Mouse (Mus musculus) spleen, postnatal 36 days (tissue): ENCODE data around the gene Ube2t.

ENCODE experiments used
- DNase-seq, 2 experiments: peaks; one replicate each; pipeline ENCODE4 v3.0.0; 2022; ENCODE audit warnings: low spot score in 2 of 2, mixed read lengths in 1 of 2

Gene Ube2t

GRCm38 (mm10) chr1:134995437-134995836, 33.1 kb downstream of the Ube2t start:
- DNase-seq: no peak

DNA sequence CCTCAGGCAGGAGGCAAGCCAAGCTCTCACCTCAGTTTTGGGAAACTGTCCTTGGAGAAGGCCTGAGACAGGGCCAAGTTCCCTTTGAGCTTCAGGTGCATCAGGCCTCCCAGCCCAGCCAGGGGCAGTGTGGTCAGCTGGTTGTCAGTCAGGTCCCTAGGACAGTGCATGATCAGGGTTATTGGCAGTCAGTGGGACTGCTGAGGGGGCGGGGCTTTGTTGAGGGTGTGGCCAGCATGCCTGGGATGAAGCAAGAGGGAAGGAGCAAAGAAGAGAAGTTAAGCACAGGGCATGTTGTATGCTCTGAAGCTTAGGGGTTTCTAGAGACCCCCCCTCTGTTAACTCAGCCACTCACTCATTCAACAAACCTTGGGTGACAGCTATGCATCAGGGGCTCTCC, 33.6 kb downstream of the Ube2t start:
- no peak for DNase-seq

DNA sequence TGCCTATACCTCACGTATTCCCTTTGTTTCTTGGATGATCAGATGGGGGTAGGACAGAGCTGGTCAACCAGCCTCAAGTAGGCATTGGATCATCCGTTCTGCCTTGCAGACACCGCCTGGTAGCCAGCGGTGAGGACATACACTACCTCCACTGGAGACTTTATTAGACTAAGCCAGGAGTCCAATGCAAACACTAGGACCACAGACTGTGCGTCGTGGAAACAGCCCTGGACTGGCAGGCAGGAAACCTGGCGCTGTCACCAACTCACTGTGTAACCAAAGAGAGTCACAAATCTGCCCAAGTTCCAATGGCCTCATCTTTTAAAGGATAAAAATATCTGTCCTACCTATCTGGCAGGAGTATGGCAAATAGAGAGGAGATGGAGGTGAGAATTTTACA, 34.1 kb downstream of the Ube2t start:
- DNase-seq: no peak

- DNase-seq: no peak
These were observed 35.2 kb downstream of the Ube2t start for GRCm38 (mm10) chr1:134997568-134997967.

- no peak for DNase-seq
These were observed 35.9 kb downstream of the Ube2t start for GRCm38 (mm10) chr1:134998231-134998630.

GRCm38 (mm10) chr1:135000527-135000926, 38.2 kb downstream of the Ube2t start:
- DNase-seq: no peak

GRCm38 (mm10) chr1:135003346-135003745, 41.0 kb downstream of the Ube2t start:
- no peak for DNase-seq

- no peak for DNase-seq
These were observed 43.3 kb downstream of the Ube2t start for GRCm38 (mm10) chr1:135005696-135006095.

GRCm38 (mm10) chr1:135009833-135010232, 47.5 kb downstream of the Ube2t start:
- DNase-seq: no peak

- DNase-seq: no peak
These were observed 49.5 kb downstream of the Ube2t start for GRCm38 (mm10) chr1:135011912-135012311.

- no peak for DNase-seq
These were observed 50.1 kb downstream of the Ube2t start for GRCm38 (mm10) chr1:135012472-135012871.

- DNase-seq: no peak
These were observed 52.6 kb downstream of the Ube2t start for GRCm38 (mm10) chr1:135014921-135015445.

DNA sequence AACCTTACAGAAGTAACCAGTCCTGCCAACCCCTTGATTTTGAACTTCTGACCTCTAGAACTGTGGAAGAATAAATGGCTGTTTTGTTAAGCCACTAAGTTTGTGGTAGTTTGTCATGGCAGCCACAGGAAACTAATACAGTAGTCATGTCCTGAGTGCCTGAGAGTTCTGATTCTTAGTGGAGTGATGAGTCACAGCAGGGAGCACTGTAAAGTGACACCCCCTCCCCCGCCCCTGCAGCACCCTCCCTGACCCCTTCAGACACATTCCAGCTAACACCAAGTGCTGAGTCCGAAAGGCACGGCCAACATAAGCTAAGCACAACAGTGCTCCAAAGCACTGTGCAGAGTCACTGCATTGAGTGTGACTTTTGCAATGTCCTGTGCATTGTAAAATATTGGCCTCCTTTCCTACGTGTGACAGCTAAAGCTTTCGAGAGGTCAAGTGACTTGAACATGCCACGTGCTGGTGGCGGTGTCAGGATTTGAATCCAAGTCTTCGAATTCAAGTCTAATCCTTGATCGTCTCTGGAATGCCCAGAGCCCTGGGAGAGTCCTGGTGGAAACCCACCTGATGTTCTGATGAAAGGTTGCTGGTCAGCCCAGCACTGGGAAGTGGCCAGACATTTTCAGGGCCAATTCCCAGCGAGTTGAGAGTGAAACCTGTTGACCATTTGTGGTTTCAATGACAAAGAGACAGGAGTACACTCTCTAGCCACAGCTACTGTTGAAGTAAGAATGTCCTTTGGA, 54.7 kb downstream of the Ube2t start:
- no peak for DNase-seq

- DNase-seq: no peak
These were observed 55.3 kb downstream of the Ube2t start for GRCm38 (mm10) chr1:135017656-135018015.

DNA sequence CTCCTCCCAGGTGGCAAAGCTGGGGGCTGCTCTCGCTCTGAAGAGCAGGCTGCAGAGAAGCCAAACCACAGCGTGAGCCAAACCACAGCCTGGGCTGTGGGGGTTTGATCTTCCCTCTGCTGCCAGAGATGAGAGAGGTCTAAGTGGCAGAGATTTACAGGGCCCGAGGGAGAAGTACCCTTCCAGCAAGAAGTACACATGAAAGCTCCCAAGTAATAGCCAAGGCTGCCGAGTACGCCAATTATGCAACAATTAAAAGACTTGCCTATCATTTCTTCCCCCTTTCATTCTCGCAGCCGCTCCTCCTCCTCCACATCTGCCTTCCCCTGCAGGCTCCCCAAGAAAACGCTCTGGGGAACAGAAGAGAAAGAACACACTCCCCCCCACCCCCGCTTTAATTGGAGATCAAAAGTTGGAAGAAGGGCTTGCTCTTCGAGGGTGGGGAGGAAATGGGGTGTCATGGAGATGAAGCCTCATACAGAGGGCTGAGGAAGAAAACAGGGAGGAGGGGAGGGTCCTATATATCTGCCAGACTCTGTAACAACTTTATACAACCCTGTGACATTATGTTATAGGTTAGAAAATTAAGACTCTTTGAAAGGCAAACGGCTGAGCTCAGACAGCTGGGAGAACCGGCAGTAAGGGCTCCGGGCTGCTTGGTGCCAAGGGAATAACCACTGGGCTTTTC, 56.9 kb downstream of the Ube2t start:
- DNase-seq: no peak

DNA sequence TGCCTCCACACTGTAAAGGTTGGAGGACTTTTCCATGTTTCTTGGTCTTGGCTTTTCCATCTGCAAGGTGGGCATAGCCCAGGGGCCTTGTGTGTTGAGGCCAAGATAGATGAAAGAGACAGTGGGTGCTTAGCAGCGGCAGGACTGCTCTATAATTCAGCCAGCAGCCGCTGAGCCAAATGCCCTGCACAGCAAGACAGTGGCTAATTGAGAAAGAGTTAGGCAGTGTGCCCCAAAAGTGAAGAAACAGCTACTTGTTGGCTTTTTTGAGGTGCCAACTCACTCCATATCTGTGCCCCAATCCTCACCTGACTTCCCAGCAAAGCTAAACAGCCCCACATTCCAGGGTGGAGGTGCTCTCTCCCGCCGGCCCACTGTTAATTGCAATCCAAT, 57.4 kb downstream of the Ube2t start:
- DNase-seq: no peak

GRCm38 (mm10) chr1:135020281-135020940, 58.0 kb downstream of the Ube2t start:
- no peak for DNase-seq

GRCm38 (mm10) chr1:135020970-135021369, 58.6 kb downstream of the Ube2t start:
- no peak for DNase-seq

DNA sequence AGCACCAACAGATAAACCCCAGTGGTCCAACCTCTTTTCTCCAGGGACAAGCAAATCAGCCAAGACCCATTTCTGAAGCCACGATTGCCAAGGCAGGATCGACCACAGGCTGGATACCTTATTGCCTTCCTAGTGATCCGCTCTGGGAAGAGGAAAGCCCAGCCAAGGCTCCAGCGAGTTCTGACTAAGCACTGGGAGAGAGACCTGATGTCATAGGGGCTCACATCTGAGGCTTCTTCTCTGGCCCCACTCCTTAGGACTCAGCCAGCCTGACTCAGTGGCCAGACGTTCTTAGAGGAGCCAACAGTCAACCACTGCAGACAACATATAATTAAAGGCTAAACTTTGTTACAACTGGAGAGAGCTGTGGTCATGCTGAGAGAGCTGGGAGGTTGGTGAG, 59.6 kb downstream of the Ube2t start:
- DNase-seq: no peak

DNA sequence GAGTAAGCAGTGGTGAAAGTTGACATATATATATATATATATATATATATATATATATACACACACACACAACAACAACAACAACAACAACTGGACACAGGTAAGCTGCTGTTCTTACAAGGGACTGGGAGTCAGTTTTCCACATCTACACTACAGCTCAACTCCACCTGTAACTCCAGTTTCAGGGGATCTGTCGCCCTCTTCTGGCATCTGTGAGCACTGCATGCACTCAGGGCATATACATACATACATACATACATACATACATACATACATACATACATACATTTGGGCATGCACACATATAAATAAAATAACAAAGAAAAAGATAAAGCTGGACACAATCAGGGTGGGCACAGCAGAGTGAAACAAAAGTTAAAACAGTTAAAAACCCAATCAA, 61.2 kb downstream of the Ube2t start:
- DNase-seq: no peak
